Mouse (Mus musculus) limb, embryonic 13.5 days (tissue): ENCODE results near the gene C2cd5. TPM values are rescaled to one million over a fixed set of nuclear protein-coding genes. Genes with fewer than 3 reads are reported as not detected.
A peak's percentile ranks its signal among the peaks of the same experiment; 100 is the strongest.
"Not testable (repeated sequence)": the region's sequence is repeated elsewhere in the genome, so short reads cannot be mapped to it uniquely, and the experiment has no call there.

Experiments used
- ATAC-seq: fragments of 200-750 bp; cut with Nextera tagmentation; 2 replicates; pipeline ENCODE4 v1.8.0; 2017; ENCODE audit warnings: low read depth, moderate number of reproducible peaks, moderate TSS enrichment; ENCODE audit not compliant: low FRiP score
- H3K27ac ChIP-seq: fragments of 300-500 bp; sonication (generic); 2 replicates; pipeline ENCODE4 v1.5.1; 2015; ENCODE audit warnings: inconsistent platforms, mild to moderate bottlenecking, moderate library complexity
- H3K27me3 ChIP-seq: fragments of 300-500 bp; sonication (generic); 2 replicates; pipeline ENCODE4 v1.6.1; 2015; ENCODE audit warnings: mild to moderate bottlenecking, inconsistent platforms
- H3K36me3 ChIP-seq: fragments of 300-500 bp; sonication (generic); 2 replicates; pipeline ENCODE4 v1.6.1; 2015; ENCODE audit warnings: inconsistent platforms, mild to moderate bottlenecking, moderate library complexity
- H3K4me1 ChIP-seq: fragments of 300-500 bp; sonication (generic); 2 replicates; pipeline ENCODE4 v1.6.1; 2015; ENCODE audit warnings: inconsistent platforms
- H3K4me2 ChIP-seq: fragments of 300-500 bp; sonication (generic); replicated peaks from 2 replicates; pipeline ENCODE4 v1.6.1; 2015; ENCODE audit warnings: inconsistent platforms, mild to moderate bottlenecking, moderate library complexity
- H3K4me3 ChIP-seq: fragments of 300-500 bp; sonication (generic); 2 replicates; pipeline ENCODE4 v1.5.1; 2015; ENCODE audit warnings: moderate library complexity, mild to moderate bottlenecking, inconsistent platforms
- H3K9ac ChIP-seq: fragments of 300-500 bp; sonication (generic); 2 replicates; pipeline ENCODE4 v1.6.1; 2015; ENCODE audit warnings: mild to moderate bottlenecking, inconsistent platforms
- H3K9me3 ChIP-seq: fragments of 300-500 bp; sonication (generic); 2 replicates; pipeline ENCODE4 v1.6.1; 2016; ENCODE audit warnings: inconsistent platforms
- WGBS: fragments of 180-500 bp; shearing (Covaris S2); methylation state at CpG from one replicate; pipeline ENCODE4 v1.1.7; 2015; 5-methylcytosine and 5-hydroxymethylcytosine counted together
- polyA plus RNA-seq: library from polyadenylated mRNA; unstranded; fragments of >200 nt; fragmentation: Nextera tagmentation; extraction: Ambion mirVana; gene quantifications from 2 replicates; pipeline ENCODE4 v1.2.1, GENCODE M21; 2015

The C2cd5 gene
- polyA plus RNA-seq, 1 experiment from 2014 or later: 30.0 TPM

DNA sequence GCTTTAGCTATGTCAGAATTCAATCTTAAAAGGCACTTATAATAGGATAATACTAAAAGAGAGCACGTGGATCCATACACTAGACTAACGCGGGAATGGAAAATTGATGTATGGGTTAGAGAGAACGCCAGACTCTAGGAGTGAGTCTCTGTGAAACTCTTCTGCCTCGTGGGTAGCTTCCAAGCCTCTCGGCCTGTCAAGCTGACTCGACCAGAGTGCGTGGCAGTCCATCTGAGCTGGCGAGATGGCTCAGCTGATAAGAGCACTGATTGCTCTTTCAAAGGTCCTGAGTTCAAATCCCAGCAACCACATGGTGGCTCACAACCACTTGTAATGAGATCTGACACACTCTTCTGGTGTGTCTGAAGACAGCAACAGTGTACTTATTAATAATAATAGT lies 113.2 kb downstream of the C2cd5 start:
- not testable (repeated sequence) for ATAC-seq, H3K4me1 ChIP-seq, H3K9me3 ChIP-seq, H3K27ac ChIP-seq, H3K4me3 ChIP-seq, H3K36me3 ChIP-seq, H3K9ac ChIP-seq, H3K4me2 ChIP-seq, H3K27me3 ChIP-seq
- WGBS: 85% methylated on average over 9 of the region's 9 CpGs

DNA sequence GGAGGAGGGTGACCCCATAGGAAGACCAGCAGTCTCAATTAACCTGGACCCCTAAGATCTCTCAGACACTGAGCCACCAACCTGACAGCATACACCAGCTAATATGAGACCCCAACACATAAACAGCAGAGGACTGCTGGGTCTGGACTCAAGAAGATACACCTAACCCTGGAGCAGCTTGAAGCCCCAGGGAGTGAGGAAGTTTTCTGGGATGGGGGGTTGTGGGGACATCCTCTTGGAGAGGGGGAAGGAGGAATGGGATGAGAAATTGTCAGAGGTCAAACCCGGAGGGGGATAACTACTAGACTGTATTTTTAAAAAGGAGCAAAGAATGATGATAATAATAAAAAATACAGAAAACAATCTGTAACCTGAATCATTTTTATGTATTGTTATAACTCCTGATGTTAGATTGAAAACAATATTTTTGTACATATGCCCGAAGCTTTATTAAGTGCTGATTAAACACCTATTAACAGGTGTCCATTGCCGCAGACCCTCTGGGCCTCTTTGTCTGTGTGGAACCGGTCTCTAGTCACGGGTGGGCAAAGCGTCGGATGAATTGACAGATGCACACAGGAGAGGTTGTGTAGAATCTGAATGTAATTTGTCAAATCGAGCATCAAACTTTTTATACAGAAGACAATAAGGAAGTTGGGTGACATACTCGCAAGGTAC lies 114.2 kb downstream of the C2cd5 start:
- WGBS: 84% methylated on average over 9 of the region's 9 CpGs

DNA sequence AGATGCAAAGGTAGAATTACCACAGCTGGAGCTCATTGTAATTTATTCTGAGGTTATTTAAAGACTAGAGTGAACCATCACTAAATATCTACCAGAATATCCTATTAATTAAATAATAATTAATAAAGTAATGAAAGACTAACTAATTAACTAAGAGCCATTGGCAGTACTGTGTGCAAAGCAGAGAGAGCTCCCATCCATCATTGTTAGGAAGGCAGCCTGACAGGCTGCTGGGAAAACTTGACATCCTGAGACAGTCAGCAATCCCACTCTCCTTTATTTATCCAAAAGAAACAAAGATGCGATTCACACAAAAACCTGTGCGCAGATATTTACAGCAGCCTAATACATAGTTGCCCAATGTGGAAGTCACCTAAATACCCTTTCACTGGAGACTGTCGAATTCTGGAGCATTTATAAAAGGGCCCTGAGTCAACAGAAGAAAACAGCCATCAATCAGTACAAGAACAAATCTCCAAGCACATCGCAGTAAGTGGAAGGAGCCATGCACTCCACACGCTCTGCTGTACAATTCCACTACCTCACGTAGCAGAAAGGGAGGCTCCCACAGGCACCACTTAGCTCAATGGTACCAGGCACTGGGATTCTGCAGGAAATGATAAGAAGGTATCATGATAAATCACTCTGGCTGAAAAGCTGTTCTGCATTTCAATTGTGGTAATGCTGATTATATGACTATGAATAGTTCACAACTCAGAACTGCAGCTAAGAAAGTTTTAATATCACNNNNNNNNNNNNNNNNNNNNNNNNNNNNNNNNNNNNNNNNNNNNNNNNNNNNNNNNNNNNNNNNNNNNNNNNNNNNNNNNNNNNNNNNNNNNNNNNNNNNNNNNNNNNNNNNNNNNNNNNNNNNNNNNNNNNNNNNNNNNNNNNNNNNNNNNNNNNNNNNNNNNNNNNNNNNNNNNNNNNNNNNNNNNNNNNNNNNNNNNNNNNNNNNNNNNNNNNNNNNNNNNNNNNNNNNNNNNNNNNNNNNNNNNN lies 120.0 kb downstream of the C2cd5 start:
- 50% methylated on average over 6 of the region's 6 CpGs for WGBS
- no peak overlapping the region for H3K4me2 ChIP-seq

More for the DNA sequence above, 114.2 kb downstream of the C2cd5 start:
- not testable (repeated sequence) for H3K9me3 ChIP-seq, H3K4me3 ChIP-seq, H3K4me2 ChIP-seq, H3K9ac ChIP-seq, ATAC-seq, H3K4me1 ChIP-seq, H3K27ac ChIP-seq, H3K36me3 ChIP-seq, H3K27me3 ChIP-seq

DNA sequence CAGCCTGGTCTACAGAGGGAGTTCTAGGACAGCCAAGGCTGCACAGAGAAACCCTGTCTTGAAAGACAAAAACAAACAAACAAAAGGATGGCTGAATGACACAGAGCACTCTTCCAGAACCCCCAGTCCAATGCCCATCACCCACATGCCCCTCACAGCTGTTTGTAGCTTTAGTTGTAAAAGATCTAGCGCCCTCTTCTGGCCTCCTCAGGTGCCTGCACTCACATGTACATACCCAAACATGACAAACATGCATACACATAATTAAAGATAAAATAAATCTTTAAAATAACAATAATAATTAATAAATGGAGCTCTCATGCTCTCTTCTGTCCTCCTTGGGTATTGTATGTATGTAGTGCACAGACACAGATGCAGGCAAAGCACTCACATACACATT lies 122.7 kb downstream of the C2cd5 start:
- Histone ChIP-seq H3K9ac (no peak overlapping the region), H3K9me3 (no peaks in the 10 kb centered on the region), H3K27ac (no peak overlapping the region), H3K4me2 (no peak overlapping the region), H3K27me3 (no peaks in the 10 kb centered on the region), H3K4me3 (no peak overlapping the region), H3K4me1 (no peaks in the 10 kb centered on the region), H3K36me3 (no peaks in the 10 kb centered on the region)
- 57% methylated on average over 1 of the region's 1 CpGs for WGBS
- no peak for ATAC-seq

More for the DNA sequence above, 120.0 kb downstream of the C2cd5 start:
- H3K9ac ChIP-seq: no peak overlapping the region
- no peak overlapping the region for H3K4me3 ChIP-seq
- no peaks in the 10 kb centered on the region for H3K36me3 ChIP-seq
- H3K27ac ChIP-seq: no peak overlapping the region
- H3K27me3 ChIP-seq: no peaks in the 10 kb centered on the region
- ATAC-seq: no peak
- H3K4me1 ChIP-seq: no peaks in the 10 kb centered on the region
- H3K9me3 ChIP-seq: no peaks in the 10 kb centered on the region

DNA sequence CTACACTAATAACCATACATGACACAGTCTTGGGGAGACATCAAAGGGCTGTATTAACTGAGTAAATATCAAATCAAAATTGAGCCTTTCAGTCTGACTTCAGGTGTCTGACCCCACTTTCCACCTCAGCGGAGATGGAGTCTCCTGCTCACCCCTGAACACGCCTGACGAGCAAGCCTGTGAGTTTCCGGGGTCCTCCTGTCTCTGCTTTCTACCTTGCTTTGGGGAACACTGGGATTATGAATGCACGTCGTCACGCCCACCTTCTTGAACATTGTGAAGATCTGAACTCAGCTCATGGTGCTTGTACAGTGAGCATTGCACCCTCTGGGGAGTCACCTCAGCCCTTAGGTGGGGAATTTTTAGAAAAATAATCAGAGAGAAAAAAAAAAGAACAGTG lies 126.7 kb downstream of the C2cd5 start:
- 90% methylated on average over 7 of the region's 7 CpGs for WGBS
- Histone ChIP-seq H3K4me1 (no peaks in the 10 kb centered on the region), H3K36me3 (no peaks in the 10 kb centered on the region), H3K27ac (no peak overlapping the region), H3K27me3 (no peaks in the 10 kb centered on the region), H3K9me3 (no peaks in the 10 kb centered on the region), H3K9ac (no peak overlapping the region), H3K4me3 (no peak overlapping the region), H3K4me2 (no peak overlapping the region)
- ATAC-seq: no peak

DNA sequence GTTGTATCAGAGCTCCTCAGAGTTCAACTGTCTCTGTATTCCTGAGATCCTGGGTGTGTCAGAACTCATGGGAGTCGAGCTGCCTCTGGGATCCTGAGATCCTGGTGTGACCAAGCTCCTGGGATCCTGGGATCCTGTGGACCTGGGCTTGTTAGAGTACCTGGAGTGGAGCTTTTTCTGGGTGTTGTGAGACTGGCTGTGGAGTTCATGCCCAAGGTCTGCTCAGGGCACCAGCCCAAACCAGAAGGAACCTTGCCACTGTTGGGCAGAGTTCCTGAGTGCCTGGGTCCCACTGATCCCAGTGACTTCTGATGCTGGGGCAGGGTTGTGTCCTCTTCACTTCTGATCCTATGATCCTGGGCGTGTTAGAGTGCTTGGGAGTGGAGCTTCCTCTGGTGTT lies 127.7 kb downstream of the C2cd5 start:
- no peaks in the 10 kb centered on the region for H3K27me3 ChIP-seq
- H3K4me2 ChIP-seq: no peak overlapping the region
- H3K9ac ChIP-seq: no peak overlapping the region
- no peak for ATAC-seq
- H3K4me3 ChIP-seq: no peak overlapping the region
- 64% methylated on average over 2 of the region's 2 CpGs for WGBS
- H3K9me3 ChIP-seq: no peaks in the 10 kb centered on the region
- no peak overlapping the region for H3K27ac ChIP-seq
- no peaks in the 10 kb centered on the region for H3K36me3 ChIP-seq
- no peaks in the 10 kb centered on the region for H3K4me1 ChIP-seq

DNA sequence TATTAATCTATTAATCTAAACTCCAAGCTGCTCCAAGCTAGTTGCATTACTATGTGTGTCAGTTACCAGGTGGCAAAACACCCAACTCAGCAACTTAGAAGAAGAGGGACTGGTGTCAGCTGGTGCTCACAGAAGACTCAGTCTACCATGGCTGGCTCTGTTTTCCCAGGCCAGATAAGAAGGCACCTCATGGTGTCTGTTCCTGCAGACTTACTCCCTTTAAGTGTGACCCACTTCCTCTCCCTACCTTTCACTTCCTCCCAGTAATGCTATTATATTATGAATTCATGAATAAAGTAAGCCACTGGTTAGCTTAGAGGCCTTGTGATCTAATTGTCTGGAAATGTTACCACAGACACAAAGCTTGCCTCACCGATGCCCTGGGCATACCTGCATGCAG lies 132.5 kb downstream of the C2cd5 start:
- Histone ChIP-seq H3K4me2 (no peak overlapping the region), H3K9me3 (no peaks in the 10 kb centered on the region), H3K4me3 (no peak overlapping the region), H3K27me3 (peaks cover 13% of the 10 kb centered on the region), H3K27ac (no peak overlapping the region), H3K4me1 (peaks cover 8% of the 10 kb centered on the region), H3K36me3 (no peaks in the 10 kb centered on the region), H3K9ac (no peak overlapping the region)
- 100% methylated on average over 1 of the region's 1 CpGs for WGBS
- no peak for ATAC-seq

DNA sequence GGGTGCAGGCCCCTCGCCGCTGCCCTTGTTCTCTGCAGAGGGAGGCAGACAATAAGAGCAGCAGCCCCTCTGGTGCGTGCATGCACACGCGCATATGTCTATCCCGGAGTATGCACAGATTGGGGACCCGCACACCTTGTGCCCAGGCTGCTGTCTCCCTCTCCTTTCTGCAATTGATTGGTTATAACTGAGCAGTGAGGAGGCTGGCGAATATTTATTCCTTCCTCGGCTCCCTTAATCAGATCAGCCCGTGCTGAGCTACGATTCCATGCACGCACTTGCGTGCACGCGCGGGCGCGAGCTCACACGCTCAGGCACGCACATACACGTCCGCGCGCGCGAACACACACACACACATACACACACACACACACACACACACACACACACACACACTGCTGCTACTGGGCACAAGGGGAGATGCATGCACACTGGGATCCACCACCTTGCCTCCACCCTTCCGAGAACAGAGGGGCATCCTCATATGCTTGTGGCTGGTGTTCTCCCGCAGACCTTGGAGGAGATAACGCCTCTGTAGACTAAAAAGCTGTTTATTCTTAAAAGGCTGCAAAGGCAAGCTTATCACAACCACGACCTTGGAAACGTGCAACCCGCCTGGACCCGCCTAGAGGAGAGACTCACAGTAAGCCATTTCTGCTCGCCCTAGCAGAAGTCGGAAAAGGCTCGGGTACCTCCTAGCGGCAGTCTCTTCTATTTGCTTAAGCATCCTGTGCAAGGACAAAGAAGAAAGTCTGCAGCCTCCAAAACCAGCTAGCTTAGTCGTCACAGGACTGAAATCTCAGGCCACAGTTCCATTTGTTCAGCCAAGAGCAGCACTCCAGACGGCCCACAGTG lies 135.2 kb downstream of the C2cd5 start:
- Histone ChIP-seq H3K9ac (peak overlapping the region; percentile 77), H3K9me3 (no peaks in the 10 kb centered on the region), H3K4me3 (peak overlapping the region; percentile 65), H3K36me3 (no peaks in the 10 kb centered on the region), H3K4me1 (peaks cover 8% of the 10 kb centered on the region), H3K4me2 (peak overlapping the region; percentile 94), H3K27ac (peak overlapping the region; percentile 66), H3K27me3 (peaks cover 18% of the 10 kb centered on the region)
- ATAC-seq: peak; percentile 88
- WGBS: under 1% methylated on average over 39 of the region's 39 CpGs

DNA sequence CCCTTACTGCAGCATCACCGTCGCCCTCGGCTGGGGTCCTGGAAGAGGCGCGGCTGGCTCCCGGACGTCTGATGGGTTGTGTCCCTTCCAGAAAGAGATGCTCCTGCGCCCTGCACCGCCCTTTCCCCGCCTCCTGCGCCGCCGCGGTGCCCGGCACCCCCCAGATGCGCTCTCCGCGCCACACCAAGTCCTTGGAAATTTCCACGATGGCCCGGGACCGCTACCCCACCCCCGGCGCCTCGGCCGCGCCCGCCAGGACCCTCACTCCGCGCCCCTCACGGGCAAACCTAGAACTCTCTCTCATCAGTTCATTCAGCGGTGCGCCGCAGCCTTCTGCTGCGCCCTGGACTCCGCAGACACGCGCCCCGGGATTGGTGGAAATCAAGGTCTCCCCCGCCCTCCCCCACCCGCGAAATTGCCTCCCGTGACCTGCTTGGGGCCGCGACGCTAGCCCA lies 135.8 kb downstream of the C2cd5 start, which contains the start of gene St8sia1:
Gene St8sia1 (minus strand): TSS at position 377 of the 455 bp plus-strand sequence.
- H3K27me3 ChIP-seq: peaks cover 18% of the 10 kb centered on the region
- peak; percentile 45 for ATAC-seq
- H3K4me1 ChIP-seq: peaks cover 8% of the 10 kb centered on the region
- peak within 1 kb of the TSS; percentile 66 for H3K27ac ChIP-seq
- H3K9ac ChIP-seq: peak within 1 kb of the TSS; percentile 77
- H3K9me3 ChIP-seq: no peaks in the 10 kb centered on the region
- no peaks in the 10 kb centered on the region for H3K36me3 ChIP-seq
- under 1% methylated on average over 44 of the region's 45 CpGs for WGBS
- H3K4me3 ChIP-seq: peak within 1 kb of the TSS; percentile 65
- H3K4me2 ChIP-seq: peak within 1 kb of the TSS; percentile 94

DNA sequence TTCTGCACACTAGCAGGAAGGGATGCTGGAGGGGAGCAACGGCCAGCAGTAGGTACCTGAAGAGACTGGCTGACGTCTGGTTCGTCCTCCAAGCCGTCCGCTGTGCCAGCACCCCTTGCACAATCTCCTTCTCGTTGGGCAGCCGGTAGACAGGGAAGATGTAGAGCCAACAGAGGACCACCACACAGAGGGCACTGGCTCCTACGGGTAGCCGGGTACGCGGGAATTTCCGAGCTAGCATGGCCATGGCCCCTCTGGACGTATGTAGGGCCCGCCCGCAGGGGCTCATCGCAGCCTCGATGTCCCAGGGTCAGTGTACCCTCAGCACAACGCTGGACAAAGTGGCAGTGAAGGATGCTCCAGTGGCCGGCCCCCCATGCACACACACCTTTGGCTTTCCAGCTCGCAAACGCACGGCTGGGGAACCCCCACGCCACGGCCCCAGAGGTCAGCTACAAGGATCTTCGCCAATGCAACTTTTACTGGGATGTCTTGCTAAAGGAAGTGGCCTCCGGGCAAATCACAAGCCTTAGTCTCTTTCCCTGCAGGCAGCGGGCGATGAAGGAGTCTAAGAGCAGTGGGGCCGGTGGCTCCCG lies 136.4 kb downstream of the C2cd5 start:
- H3K36me3 ChIP-seq: no peaks in the 10 kb centered on the region
- 21% methylated on average over 30 of the region's 30 CpGs for WGBS
- H3K4me3 ChIP-seq: peak overlapping the region; percentile 65
- H3K9me3 ChIP-seq: no peaks in the 10 kb centered on the region
- peak overlapping the region; percentile 94 for H3K4me2 ChIP-seq
- H3K27ac ChIP-seq: no peak overlapping the region
- peak overlapping the region; percentile 77 for H3K9ac ChIP-seq
- no peak for ATAC-seq
- peaks cover 8% of the 10 kb centered on the region for H3K4me1 ChIP-seq
- H3K27me3 ChIP-seq: peaks cover 18% of the 10 kb centered on the region

DNA sequence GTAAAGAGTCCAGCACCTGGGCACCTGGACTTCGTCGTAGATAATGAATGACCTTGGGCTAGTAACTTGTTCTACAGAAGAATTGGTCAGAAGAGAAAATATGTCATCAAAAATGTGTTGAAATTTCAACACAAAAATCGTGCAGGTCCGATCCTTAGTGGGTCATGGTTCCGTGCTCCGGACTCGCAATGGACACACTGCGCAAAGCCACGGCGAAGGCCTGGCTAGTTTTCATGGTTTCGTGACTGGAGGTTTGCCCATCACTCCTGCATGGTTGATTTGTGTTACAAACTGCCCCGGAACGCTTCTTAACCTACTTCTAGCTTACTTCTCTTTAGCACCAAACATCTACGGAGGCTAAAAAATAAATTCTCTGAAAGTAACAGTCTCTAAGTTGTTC lies 137.1 kb downstream of the C2cd5 start:
- H3K27me3 ChIP-seq: peaks cover 18% of the 10 kb centered on the region
- H3K27ac ChIP-seq: no peak overlapping the region
- H3K9me3 ChIP-seq: no peaks in the 10 kb centered on the region
- H3K9ac ChIP-seq: no peak overlapping the region
- ATAC-seq: no peak
- H3K4me3 ChIP-seq: peak overlapping the region; percentile 65; the same call in 1 of the 2 replicates
- WGBS: 91% methylated on average over 14 of the region's 14 CpGs
- H3K4me2 ChIP-seq: peak overlapping the region; percentile 94
- no peaks in the 10 kb centered on the region for H3K36me3 ChIP-seq
- H3K4me1 ChIP-seq: peaks cover 8% of the 10 kb centered on the region
